Mouse (Mus musculus) thymus, postnatal 10 days (tissue): ENCODE data around the gene Gnl1.
"Not testable (repeated sequence)": the region's sequence is repeated elsewhere in the genome, so short reads cannot be mapped to it uniquely, and the experiment has no call there.

Experiments used
- DNase-seq, 2 experiments: peaks; one replicate each; pipeline ENCODE4 v3.0.0; 2021; ENCODE audit warnings: low spot score in 2 of 2

Gnl1 gene

DNA sequence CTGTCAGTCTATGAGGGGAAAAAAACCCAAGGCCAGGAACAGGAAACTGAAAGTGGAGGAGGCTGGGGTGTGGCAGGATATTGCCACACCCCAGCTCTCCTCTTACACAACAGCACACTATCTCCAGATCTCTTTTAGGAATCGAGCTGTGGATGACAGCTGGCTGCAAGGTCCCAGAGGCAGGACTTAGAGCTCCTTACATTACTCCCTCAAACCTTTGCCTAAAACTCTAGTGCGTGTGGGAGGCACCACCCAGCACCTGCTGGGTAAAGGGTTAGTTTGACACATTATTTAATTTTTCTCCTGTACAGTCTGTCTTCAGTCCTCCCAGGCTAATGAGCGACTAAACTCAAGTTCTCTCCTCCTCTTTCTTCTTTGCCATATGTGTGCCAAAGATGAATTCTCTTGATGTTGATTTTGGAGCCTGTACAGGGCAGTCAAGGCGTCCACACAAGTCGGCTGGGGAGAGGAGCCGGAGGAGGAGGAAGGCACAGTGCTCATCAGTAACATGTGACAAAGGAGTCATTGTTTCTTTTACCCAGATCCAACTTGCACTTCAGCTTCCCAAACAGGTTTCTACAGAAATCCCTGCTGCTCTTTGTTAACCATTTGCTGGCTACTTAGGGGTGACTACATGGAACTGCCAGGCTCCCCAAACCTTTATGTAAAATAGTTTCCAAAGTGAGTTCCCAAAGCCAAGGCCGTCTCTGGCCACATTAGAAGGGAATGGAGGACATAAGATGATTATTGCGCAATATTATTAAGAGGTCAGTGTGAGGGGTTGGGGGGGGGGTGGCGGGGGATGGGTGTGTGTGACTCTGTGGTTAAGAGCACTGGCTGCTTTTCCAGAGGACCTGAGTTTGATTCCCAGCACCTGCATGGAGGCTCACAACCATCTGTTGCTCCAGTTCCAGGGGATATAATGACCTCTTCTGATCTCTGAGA, 44.3 kb downstream of the Gnl1 start:
- DNase-seq, result no peak

GRCm38 (mm10) chr17:36025197-36025596, 45.5 kb downstream of the Gnl1 start:
- no peak for DNase-seq

GRCm38 (mm10) chr17:36025901-36026300, 46.2 kb downstream of the Gnl1 start:
- DNase-seq, result no peak

GRCm38 (mm10) chr17:36027663-36028062, 48.0 kb downstream of the Gnl1 start:
- DNase-seq, result no peak

DNA sequence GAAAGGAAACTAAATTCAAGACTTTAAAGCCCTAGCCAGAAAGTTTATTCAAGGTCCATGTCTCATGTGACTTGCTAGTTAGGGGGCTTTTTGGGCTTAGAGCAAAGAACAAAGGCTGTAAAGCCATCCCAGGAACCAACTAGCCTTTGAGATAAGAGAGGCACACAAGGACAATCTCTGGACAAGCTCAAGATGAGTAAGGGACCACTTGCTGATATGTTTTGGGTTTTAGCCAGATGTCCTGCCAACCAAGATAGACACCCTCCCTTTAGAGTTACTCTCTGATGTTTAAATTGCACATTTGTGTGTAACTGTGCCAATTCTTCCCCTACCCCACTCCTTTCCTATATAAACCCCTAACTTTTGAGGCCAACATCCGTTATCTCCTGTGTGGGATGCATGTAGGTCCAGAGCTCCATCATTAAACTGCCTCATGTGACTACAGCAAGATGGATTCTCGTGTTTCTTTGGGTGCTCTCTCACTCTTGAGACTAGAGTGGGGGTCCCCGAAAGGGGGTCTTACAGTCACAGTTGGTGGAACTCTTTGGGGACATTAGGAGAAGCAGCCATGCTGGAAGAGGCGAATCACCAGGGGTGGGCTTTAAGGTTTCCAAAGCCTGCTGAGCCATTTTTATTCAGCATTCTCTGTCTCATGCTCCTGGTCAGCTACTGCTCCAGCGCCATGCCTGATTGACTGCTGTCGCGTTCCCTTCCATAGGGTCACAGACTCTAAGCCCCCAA, 49.4 kb downstream of the Gnl1 start:
- no peak for DNase-seq

- DNase-seq, result not testable (repeated sequence)
These were observed 50.5 kb downstream of the Gnl1 start for GRCm38 (mm10) chr17:36030046-36030702.

DNA sequence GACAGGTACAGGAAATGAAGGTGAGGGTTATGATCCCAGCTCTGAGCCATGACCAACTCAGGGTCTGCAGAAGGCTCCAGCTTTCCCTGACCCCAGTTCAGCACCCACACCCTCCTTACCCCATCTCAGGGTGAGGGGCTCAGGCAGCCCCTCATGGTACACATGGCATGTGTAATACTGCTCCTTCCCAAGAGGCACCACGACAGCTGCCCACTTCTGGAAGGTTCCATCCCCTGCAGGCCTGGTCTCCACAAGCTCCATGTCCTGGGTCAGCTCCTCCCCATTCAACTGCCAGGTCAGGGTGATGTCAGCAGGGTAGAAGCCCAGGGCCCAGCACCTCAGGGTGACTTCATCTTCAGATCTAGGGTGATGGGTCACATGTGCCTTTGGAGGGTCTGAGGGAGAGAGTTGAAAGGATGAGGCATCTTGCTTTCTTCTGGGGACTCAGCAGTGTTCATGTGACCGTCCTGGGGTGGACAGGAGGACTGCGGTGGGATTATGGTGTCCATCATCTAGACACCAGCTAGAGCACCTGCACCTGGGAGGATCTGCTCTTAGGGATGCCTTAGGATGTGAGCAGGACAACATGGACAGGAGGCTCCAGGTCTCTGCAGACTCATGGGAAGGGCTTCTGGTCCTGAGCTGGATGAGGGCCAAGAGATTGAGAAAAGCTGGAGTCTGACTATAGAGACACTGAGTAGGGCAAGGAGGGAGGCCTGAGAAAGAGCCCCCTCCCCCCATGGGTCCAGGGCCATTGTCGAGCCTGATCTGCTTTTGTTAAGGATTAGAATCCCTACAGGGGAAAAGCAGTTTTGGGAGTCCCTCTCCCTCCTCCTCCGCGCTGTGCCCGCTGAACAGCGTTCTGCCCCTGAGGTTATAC, 51.3 kb downstream of the Gnl1 start:
- not testable (repeated sequence) for DNase-seq

DNA sequence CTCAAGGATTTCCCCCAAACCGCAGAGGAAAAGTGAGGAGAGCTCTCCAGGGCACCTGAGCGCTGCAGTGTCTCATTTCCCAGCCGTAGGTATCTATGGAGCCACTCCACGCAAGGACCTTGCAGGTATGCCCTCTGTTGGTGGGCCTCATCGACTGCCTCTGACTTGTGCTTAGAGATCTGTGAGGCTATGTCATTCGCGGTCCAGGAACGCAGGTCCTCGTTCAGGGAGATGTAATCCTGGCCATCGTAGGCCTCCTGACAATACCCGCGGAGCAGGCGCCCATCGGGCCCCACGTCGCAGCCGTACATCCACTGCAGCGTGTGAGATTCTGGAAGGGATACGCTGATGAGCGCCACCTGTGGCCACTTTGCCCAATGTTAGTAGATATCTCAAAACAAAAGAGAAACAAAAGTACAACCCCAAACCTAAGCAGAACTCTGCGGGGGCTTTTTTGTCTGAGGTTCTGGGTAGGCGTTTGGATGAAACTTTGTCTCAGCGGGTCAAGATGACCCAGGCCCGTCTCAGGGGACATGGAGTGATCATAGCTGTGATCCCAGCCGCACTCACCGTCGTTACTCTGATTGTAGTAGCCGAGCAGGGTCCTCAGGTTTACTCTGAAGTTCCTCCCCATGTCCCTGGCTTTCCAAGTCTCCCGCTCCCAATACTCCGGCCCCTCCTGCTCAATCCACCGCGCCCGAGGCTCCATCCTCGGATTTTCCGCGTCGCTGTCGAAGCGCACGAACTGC, 52.1 kb downstream of the Gnl1 start:
- DNase-seq, result peak; percentile 36 to 65

GRCm38 (mm10) chr17:36032351-36032875, 52.8 kb downstream of the Gnl1 start, which contains the start of gene H2-T23:
Gene H2-T23, minus strand, starts transcription at chr17:36032855.
- peak; percentile 61 to 64 for DNase-seq

GRCm38 (mm10) chr17:36034524-36034923, 54.9 kb downstream of the Gnl1 start:
- not testable (repeated sequence) for DNase-seq

- peak; percentile 75 to 77 for DNase-seq
These were observed 55.5 kb downstream of the Gnl1 start for GRCm38 (mm10) chr17:36035010-36035638.

- not testable (repeated sequence) for DNase-seq
These were observed 56.5 kb downstream of the Gnl1 start for GRCm38 (mm10) chr17:36036126-36036525.
